Mouse (Mus musculus): Measurements from ENCODE around the gene Gtpbp1. TPM values are rescaled to one million over a fixed set of nuclear protein-coding genes. Genes with fewer than 3 reads are reported as not detected.

Gene Gtpbp1
- 13.3 and 17.1 TPM in 2 replicates for polyA plus RNA-seq (2015; fragmentation: Nextera tagmentation; extraction: Ambion mirVana)

- H3K27ac ChIP-seq (replicated peaks) = peak within 1 kb of the TSS; percentile 82
- ATAC-seq (ENCODE audit: low FRiP score, low TSS enrichment) = peak; percentile 96
- DNase-seq (ENCODE audit: low spot score) = peak; percentile 96
- under 1% methylated on average over 44 of the region's 45 CpGs for WGBS
- TF ChIP-seq CTCF (IDR thresholded peaks at IDR 0.05; ENCODE audit: low read depth) = no peak
- TF ChIP-seq EP300 (optimal IDR thresholded peaks at IDR 0.05) = no peak
- H3K9ac ChIP-seq (ENCODE audit: low read length) = peak within 1 kb of the TSS; percentile 89
- peaks cover 9% of the 10 kb centered on the region; the same call in 1 of the 2 replicates for H3K4me1 ChIP-seq (replicated peaks; ENCODE audit: control insufficient read depth, insufficient read depth)
- peak within 1 kb of the TSS; percentile 97 for H3K4me2 ChIP-seq (replicated peaks; ENCODE audit: low read depth)
- H3K27me3 ChIP-seq (ENCODE audit: control insufficient read depth, insufficient read depth, low read length) = no peaks in the 10 kb centered on the region
- no peaks in the 10 kb centered on the region for H3K36me3 ChIP-seq (ENCODE audit: control insufficient read depth, insufficient read depth, low read length)
- peak within 1 kb of the TSS; percentile 97 for H3K4me3 ChIP-seq (ENCODE audit: low read depth, low read length)
- no peaks in the 10 kb centered on the region for H3K9me3 ChIP-seq (ENCODE audit: control insufficient read depth, low read length)
These were observed at the start of gene Gtpbp1 for GRCm38 (mm10) chr15:79690426-79691022. TSS of gene Gtpbp1 (plus strand) at chr15:79690845.

DNA sequence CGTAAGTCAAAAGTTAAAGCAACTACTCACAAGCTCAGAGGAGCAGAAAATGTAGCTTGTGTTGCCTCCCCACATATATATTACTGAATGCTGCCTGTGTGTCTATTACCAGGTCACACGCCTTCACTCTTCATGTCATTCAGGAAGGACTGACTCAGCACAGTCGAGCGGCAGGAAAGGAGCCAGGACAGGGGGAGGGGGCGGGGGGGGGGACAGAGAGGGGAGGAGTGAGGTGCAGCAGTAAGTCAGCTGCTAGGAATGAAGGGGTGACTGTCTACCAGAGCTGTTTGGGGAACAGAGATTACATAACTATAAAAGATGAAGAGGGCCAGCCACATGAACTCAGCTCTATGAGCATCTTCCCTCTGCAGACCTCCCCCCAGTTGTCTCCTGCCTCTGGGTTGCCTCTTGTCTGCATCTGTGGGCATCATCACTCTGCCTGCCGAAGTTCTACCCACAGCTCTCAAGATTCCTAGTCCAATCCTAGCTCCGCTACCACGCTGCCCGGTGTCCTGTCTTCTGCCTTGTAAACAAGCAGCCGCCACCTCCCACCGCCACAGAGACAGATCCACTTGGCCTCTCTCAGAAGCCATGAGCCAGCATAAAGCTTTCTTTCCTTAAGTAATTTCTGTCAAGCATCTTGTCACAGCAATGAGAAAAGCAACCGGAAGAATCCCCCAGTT is 49.4 kb upstream of the Gtpbp1 start:
- H3K27me3 ChIP-seq (ENCODE audit: control insufficient read depth, insufficient read depth, low read length) = no peaks in the 10 kb centered on the region
- H3K4me3 ChIP-seq (ENCODE audit: low read depth, low read length) = no peak overlapping the region
- DNase-seq (ENCODE audit: low spot score) (no peak), ATAC-seq (ENCODE audit: low FRiP score, low TSS enrichment) (no peak)
- no peaks in the 10 kb centered on the region for H3K4me1 ChIP-seq (replicated peaks; ENCODE audit: control insufficient read depth, insufficient read depth)
- no peak overlapping the region for H3K4me2 ChIP-seq (replicated peaks; ENCODE audit: low read depth)
- WGBS = 56% methylated on average over 12 of the region's 12 CpGs
- H3K9me3 ChIP-seq (ENCODE audit: control insufficient read depth, low read length) = no peaks in the 10 kb centered on the region
- no peak overlapping the region for H3K9ac ChIP-seq (ENCODE audit: low read length)
- H3K36me3 ChIP-seq (ENCODE audit: control insufficient read depth, insufficient read depth, low read length) = no peaks in the 10 kb centered on the region; the same call in 1 of the 2 replicates
- no peak for TF ChIP-seq CTCF (IDR thresholded peaks at IDR 0.05; ENCODE audit: low read depth)
- no peak for TF ChIP-seq EP300 (optimal IDR thresholded peaks at IDR 0.05)
- H3K27ac ChIP-seq (replicated peaks) = no peak overlapping the region

DNA sequence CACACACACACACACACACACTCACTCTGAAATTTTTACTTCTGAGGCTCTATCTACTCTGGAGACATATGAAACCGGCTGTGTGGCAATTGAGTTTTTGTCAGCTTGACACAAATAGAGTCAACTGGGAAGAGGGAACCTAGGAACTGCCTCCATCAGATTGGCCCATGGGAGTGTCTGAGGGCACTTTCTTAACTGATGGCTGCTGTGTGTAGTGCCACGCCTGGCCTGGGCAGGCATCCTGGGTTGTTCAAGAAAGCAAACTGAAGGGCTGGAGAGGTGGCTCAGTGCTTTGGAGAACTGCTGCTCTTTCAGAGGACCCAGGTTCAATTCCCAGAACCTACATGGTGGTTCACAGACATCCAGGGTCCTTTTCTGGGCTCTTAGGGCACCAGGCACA is 45.2 kb upstream of the Gtpbp1 start:
- no peaks in the 10 kb centered on the region for H3K9me3 ChIP-seq (ENCODE audit: control insufficient read depth, low read length)
- no peaks in the 10 kb centered on the region for H3K4me1 ChIP-seq (replicated peaks; ENCODE audit: control insufficient read depth, insufficient read depth)
- H3K4me2 ChIP-seq (replicated peaks; ENCODE audit: low read depth) = no peak overlapping the region
- H3K9ac ChIP-seq (ENCODE audit: low read length) = no peak overlapping the region
- WGBS = 79% methylated on average over 2 of the region's 2 CpGs
- TF ChIP-seq EP300 (optimal IDR thresholded peaks at IDR 0.05) (no peak), CTCF (IDR thresholded peaks at IDR 0.05; ENCODE audit: low read depth) (no peak)
- no peak overlapping the region for H3K4me3 ChIP-seq (ENCODE audit: low read depth, low read length)
- ATAC-seq (ENCODE audit: low FRiP score, low TSS enrichment) (no peak), DNase-seq (ENCODE audit: low spot score) (no peak)
- no peak overlapping the region for H3K27ac ChIP-seq (replicated peaks)
- H3K36me3 ChIP-seq (ENCODE audit: control insufficient read depth, insufficient read depth, low read length) = no peaks in the 10 kb centered on the region
- no peaks in the 10 kb centered on the region for H3K27me3 ChIP-seq (ENCODE audit: control insufficient read depth, insufficient read depth, low read length)

GRCm38 (mm10) chr15:79648130-79648529 is 42.5 kb upstream of the Gtpbp1 start:
- no peaks in the 10 kb centered on the region for H3K9me3 ChIP-seq (ENCODE audit: control insufficient read depth, low read length)
- TF ChIP-seq CTCF (IDR thresholded peaks at IDR 0.05; ENCODE audit: low read depth) = no peak
- TF ChIP-seq EP300 (optimal IDR thresholded peaks at IDR 0.05) = no peak
- WGBS = 85% methylated on average over 12 of the region's 12 CpGs
- ATAC-seq (ENCODE audit: low FRiP score, low TSS enrichment) = no peak
- no peak overlapping the region for H3K27ac ChIP-seq (replicated peaks)
- H3K9ac ChIP-seq (ENCODE audit: low read length) = no peak overlapping the region
- no peak for DNase-seq (ENCODE audit: low spot score)
- no peaks in the 10 kb centered on the region for H3K27me3 ChIP-seq (ENCODE audit: control insufficient read depth, insufficient read depth, low read length)
- no peak overlapping the region for H3K4me2 ChIP-seq (replicated peaks; ENCODE audit: low read depth)
- no peaks in the 10 kb centered on the region for H3K36me3 ChIP-seq (ENCODE audit: control insufficient read depth, insufficient read depth, low read length)
- H3K4me3 ChIP-seq (ENCODE audit: low read depth, low read length) = no peak overlapping the region
- H3K4me1 ChIP-seq (replicated peaks; ENCODE audit: control insufficient read depth, insufficient read depth) = no peaks in the 10 kb centered on the region

DNA sequence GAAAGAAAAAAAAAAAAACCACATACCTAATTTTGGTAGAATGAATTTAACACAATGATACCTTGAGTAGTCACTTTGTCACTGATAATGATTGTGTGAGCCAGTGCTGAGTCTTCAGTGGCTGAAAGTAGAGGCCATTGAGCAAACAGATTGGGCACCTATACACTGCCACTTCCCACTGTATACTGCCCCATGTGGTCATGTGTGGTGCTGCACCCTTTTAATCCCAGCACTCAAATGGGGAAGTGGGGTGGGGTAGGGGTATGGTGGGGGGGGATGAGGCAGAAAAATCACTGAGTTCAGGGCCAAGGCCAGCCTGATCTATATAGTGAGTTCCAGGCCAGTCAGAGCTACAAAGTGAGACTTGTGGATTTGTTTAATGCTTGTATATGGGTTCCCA is 40.1 kb upstream of the Gtpbp1 start:
- Histone ChIP-seq H3K4me2 (replicated peaks; ENCODE audit: low read depth) (no peak overlapping the region), H3K27ac (replicated peaks) (no peak overlapping the region), H3K9me3 (ENCODE audit: control insufficient read depth, low read length) (no peaks in the 10 kb centered on the region), H3K4me1 (replicated peaks; ENCODE audit: control insufficient read depth, insufficient read depth) (no peaks in the 10 kb centered on the region), H3K36me3 (ENCODE audit: control insufficient read depth, insufficient read depth, low read length) (no peaks in the 10 kb centered on the region), H3K9ac (ENCODE audit: low read length) (no peak overlapping the region), H3K27me3 (ENCODE audit: control insufficient read depth, insufficient read depth, low read length) (no peaks in the 10 kb centered on the region), H3K4me3 (ENCODE audit: low read depth, low read length) (no peak overlapping the region)
- TF ChIP-seq CTCF (IDR thresholded peaks at IDR 0.05; ENCODE audit: low read depth) = peak; percentile 74
- TF ChIP-seq EP300 (optimal IDR thresholded peaks at IDR 0.05) = no peak
- ATAC-seq (ENCODE audit: low FRiP score, low TSS enrichment) (0 out of 2 replicates have a peak, but pooled peaks have one; percentile 33), DNase-seq (ENCODE audit: low spot score) (peak; percentile 42)

DNA sequence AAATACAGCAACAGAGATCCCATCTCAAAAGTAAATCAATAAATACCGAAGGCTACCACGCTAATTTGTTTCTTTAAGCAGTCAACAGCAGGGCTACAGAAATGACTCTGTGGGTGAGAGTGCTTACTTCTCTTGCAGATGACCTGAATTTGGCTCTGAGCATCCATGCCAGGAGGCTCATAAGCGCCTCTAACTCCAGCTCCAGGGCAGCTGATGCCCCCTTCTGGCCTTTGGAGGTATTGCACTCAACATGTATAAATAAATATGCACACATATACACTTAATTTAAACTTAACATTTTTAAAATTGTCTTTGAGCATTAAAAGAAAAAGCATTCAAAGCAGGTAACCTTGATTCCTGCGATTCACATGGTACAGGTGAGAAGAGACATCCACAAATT is 39.2 kb upstream of the Gtpbp1 start:
- H3K9ac ChIP-seq (ENCODE audit: low read length) = no peak overlapping the region
- no peaks in the 10 kb centered on the region for H3K36me3 ChIP-seq (ENCODE audit: control insufficient read depth, insufficient read depth, low read length)
- H3K4me2 ChIP-seq (replicated peaks; ENCODE audit: low read depth) = no peak overlapping the region
- TF ChIP-seq CTCF (IDR thresholded peaks at IDR 0.05; ENCODE audit: low read depth) (peak; percentile 70), EP300 (optimal IDR thresholded peaks at IDR 0.05) (no peak)
- no peaks in the 10 kb centered on the region for H3K9me3 ChIP-seq (ENCODE audit: control insufficient read depth, low read length)
- DNase-seq (ENCODE audit: low spot score) (no peak), ATAC-seq (ENCODE audit: low FRiP score, low TSS enrichment) (no peak)
- H3K4me1 ChIP-seq (replicated peaks; ENCODE audit: control insufficient read depth, insufficient read depth) = no peaks in the 10 kb centered on the region
- no peak overlapping the region for H3K4me3 ChIP-seq (ENCODE audit: low read depth, low read length)
- WGBS = 80% methylated on average over 4 of the region's 4 CpGs
- H3K27me3 ChIP-seq (ENCODE audit: control insufficient read depth, insufficient read depth, low read length) = no peaks in the 10 kb centered on the region
- no peak overlapping the region for H3K27ac ChIP-seq (replicated peaks)
